Mouse (Mus musculus) lung, embryonic 14.5 days (tissue): ENCODE data around the gene Higd1c. TPM values are rescaled to one million over a fixed set of nuclear protein-coding genes. Genes with fewer than 3 reads are reported as not detected.
A peak's percentile ranks its signal among the peaks of the same experiment; 100 is the strongest.
"Not testable (repeated sequence)": the region's sequence is repeated elsewhere in the genome, so short reads cannot be mapped to it uniquely, and the experiment has no call there.

ENCODE experiments used
- ATAC-seq: fragments of 200-750 bp; cut with Nextera tagmentation; 2 replicates; pipeline ENCODE4 v1.8.0; 2017; ENCODE audit warnings: mild to moderate bottlenecking, moderate TSS enrichment, moderate library complexity; ENCODE audit not compliant: insufficient read depth
- DNase-seq: peaks from one replicate; pipeline ENCODE4 v3.0.0-alpha.2; 2015
- H3K27ac ChIP-seq: fragments of 300-500 bp; sonication (generic); 2 replicates; pipeline ENCODE4 v1.5.1; 2014; ENCODE audit warnings: low read depth, mild to moderate bottlenecking, moderate library complexity
- H3K27me3 ChIP-seq: fragments of 300-500 bp; sonication (generic); 2 replicates; pipeline ENCODE4 v1.6.1; 2014; ENCODE audit warnings: low read length, control low read depth; ENCODE audit not compliant: insufficient read depth
- H3K36me3 ChIP-seq: fragments of 300-500 bp; sonication (generic); 2 replicates; pipeline ENCODE4 v1.6.1; 2014; ENCODE audit warnings: control low read depth; ENCODE audit not compliant: insufficient read depth
- H3K4me1 ChIP-seq: fragments of 300-500 bp; sonication (generic); 2 replicates; pipeline ENCODE4 v1.6.1; 2014; ENCODE audit warnings: antibody characterized with exemption, control low read depth; ENCODE audit not compliant: insufficient read depth
- H3K4me2 ChIP-seq: fragments of 300-500 bp; sonication (generic); 2 replicates; pipeline ENCODE4 v1.6.1; 2014; ENCODE audit warnings: mild to moderate bottlenecking
- H3K4me3 ChIP-seq: fragments of 300-500 bp; sonication (generic); 2 replicates; pipeline ENCODE4 v1.5.1; 2014; ENCODE audit warnings: low read depth, low read length
- H3K9ac ChIP-seq: fragments of 300-500 bp; sonication (generic); 2 replicates; pipeline ENCODE4 v1.6.1; 2014
- H3K9me3 ChIP-seq: fragments of 300-500 bp; sonication (generic); 2 replicates; pipeline ENCODE4 v1.6.1; 2016; ENCODE audit warnings: low read depth, low read length, control low read depth
- CTCF ChIP-seq: IDR thresholded peaks from 2 replicates; pipeline ENCODE4 v1.5.1; 2016; ENCODE audit warnings: antibody characterized with exemption, low read depth
- WGBS: fragments of 180-500 bp; shearing (Covaris S2); extraction: QIAGEN DNeasy Blood & Tissue Kit; methylation state at CpG from one replicate; pipeline ENCODE4 v1.1.7; 2014; 5-methylcytosine and 5-hydroxymethylcytosine counted together
- polyA plus RNA-seq: library from polyadenylated mRNA; unstranded; fragments of >200 nt; fragmentation: Nextera tagmentation; extraction: Ambion mirVana; gene quantifications from 2 replicates; pipeline ENCODE4 v1.2.1, GENCODE M21; 2014

The Higd1c gene
- polyA plus RNA-seq, 1 experiment from 2014 or later, result not detected

DNA sequence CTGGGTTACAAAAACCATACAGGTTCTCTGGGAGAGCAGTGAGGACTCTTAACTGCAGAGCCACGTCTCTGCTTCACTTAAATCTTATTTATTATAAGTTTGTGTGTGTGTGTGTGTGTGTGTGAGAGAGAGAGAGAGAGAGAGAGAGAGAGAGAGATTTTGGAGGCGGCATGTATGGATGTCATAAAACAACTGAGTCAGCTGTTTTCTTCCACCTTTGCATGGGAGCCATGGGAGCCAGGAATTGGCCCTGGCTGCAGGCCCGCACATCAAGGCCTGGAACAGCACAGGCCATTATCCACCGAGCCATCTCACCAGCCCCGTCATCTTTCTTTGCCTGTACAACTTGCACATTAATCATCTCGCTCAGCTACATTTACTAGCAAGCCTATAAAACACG lies 2.8 kb downstream of the Higd1c start:
- H3K27ac ChIP-seq, result no peak overlapping the region
- H3K4me2 ChIP-seq, result no peak overlapping the region
- no peak for ATAC-seq
- H3K27me3 ChIP-seq, result no peaks in the 10 kb centered on the region
- 58% methylated on average over 7 of the region's 7 CpGs for WGBS
- H3K9me3 ChIP-seq, result no peaks in the 10 kb centered on the region
- no peaks in the 10 kb centered on the region for H3K36me3 ChIP-seq
- DNase-seq, result no peak
- no peak for TF ChIP-seq CTCF
- H3K9ac ChIP-seq, result no peak overlapping the region
- H3K4me3 ChIP-seq, result no peak overlapping the region
- H3K4me1 ChIP-seq, result no peaks in the 10 kb centered on the region

DNA sequence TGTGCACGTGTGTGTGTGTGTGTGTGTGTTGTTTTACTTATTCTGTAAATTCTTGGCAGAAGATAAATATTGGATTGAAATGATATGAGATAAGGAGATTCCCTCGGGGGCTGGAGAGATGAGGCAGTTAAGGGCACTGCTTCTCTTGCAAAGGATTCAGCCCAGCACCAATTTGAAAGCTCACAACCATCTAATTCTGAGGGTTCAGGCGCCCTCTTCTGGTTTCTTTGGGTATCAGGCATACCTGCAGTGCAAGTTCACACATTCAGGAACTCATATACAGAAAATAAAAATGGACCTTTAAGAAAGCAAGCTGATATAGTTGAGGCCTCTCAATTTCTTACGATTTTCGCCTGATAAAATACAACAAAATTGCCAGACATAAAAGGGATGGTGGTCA lies 10.7 kb downstream of the Higd1c start:
- peak; percentile 84 for DNase-seq
- TF ChIP-seq CTCF, result peak; percentile 65

DNA sequence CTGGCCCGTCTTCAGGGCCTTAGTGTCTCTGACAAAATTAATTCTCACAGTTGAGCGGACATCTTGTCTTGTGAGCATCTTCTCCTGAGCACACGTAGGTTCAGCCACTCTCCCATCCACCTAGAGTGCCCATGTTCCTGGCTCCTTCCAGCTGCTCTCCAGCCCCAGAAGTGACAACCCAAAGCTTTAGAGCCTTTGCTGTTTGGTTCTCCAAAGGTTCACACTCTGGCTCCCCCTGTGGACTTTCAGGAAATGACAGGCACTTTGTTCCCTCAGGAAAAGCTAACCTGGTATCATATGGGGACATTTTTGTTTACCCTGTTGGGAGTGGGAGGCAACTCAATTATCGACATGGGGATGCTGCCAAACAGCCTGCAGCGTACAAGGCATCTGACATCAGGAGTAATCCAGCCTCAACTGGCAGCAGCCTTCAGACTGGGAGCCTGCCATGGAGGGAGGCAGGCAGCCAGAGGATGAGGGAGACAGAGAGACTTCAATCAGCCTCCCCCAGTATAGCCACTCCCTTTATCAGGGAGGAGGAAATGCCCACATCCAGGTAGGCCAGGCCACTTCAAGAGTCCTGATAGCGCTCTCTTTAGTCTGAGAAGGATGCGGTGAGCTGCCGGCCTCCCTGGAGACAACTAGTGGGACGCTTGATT lies 13.6 kb downstream of the Higd1c start:
- H3K9ac ChIP-seq, H3K4me3 ChIP-seq, H3K4me1 ChIP-seq, H3K4me2 ChIP-seq, H3K27ac ChIP-seq, H3K36me3 ChIP-seq, DNase-seq, H3K27me3 ChIP-seq, H3K9me3 ChIP-seq: not testable (repeated sequence)
- 26% methylated on average over 3 of the region's 9 CpGs for WGBS
- peak; percentile 49; the same call in 1 of the 2 replicates for ATAC-seq
- TF ChIP-seq CTCF, result 0 out of 2 replicates have a peak, but pooled peaks have one; percentile 2

More for the DNA sequence above, 10.7 kb downstream of the Higd1c start:
- H3K4me3 ChIP-seq, result no peak overlapping the region
- no peak for ATAC-seq
- no peak overlapping the region for H3K4me2 ChIP-seq
- H3K36me3 ChIP-seq, result no peaks in the 10 kb centered on the region
- H3K27ac ChIP-seq, result no peak overlapping the region
- H3K9ac ChIP-seq, result no peak overlapping the region
- no peaks in the 10 kb centered on the region for H3K27me3 ChIP-seq
- no peaks in the 10 kb centered on the region for H3K4me1 ChIP-seq
- no peaks in the 10 kb centered on the region for H3K9me3 ChIP-seq
- 28% methylated on average over 5 of the region's 5 CpGs for WGBS

DNA sequence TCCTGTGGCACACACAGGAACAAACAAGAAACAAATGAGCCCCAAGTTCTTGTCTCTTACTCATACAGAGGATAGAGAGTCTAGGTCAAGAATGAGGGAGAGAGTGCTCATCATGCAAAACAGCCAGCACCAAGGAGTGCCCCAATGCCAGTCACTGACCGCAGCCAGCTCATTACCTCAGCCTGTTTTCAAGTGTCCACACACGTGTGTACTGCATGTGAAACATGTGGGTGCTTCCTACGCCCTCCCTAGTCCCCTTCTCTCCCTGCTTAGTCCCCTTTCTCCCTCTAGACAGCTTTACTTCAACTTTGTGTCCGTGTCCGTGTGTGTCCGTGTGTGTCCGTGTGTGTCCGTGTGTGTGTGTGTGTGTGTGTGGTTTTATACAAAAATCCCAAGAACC lies 15.3 kb downstream of the Higd1c start:
- Histone ChIP-seq H3K9me3 (no peaks in the 10 kb centered on the region), H3K4me1 (no peaks in the 10 kb centered on the region), H3K9ac (no peak overlapping the region), H3K4me2 (no peak overlapping the region), H3K36me3 (no peaks in the 10 kb centered on the region), H3K27me3 (no peaks in the 10 kb centered on the region), H3K27ac (no peak overlapping the region), H3K4me3 (no peak overlapping the region)
- no peak for ATAC-seq
- DNase-seq, result no peak
- 68% methylated on average over 8 of the region's 8 CpGs for WGBS
- no peak for TF ChIP-seq CTCF

DNA sequence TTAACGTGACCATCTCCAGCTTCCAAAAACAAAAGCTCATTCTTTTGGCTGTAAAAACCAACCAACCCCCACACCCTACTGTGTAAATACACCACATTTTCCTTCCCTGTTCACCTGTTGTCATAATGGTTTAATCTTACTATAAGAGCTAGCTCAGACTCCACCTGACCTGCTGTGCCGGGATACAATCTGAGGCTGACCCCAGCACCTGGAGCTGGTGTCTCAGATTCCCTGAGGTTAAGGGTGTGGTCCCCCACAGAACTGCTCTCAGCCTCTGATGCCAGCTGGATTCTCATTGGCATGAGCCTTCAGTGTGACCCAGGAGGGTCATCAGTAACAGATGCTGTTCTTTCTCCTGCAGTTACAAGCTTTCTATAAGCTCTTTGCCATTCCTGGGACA lies 15.8 kb downstream of the Higd1c start:
- H3K27ac ChIP-seq, result no peak overlapping the region
- no peak overlapping the region for H3K4me2 ChIP-seq
- no peaks in the 10 kb centered on the region for H3K27me3 ChIP-seq
- WGBS, result 52% methylated on average over 2 of the region's 2 CpGs
- no peaks in the 10 kb centered on the region for H3K9me3 ChIP-seq
- H3K4me3 ChIP-seq, result no peak overlapping the region
- DNase-seq (no peak), ATAC-seq (no peak)
- no peaks in the 10 kb centered on the region for H3K4me1 ChIP-seq
- no peak overlapping the region for H3K9ac ChIP-seq
- TF ChIP-seq CTCF, result no peak
- no peaks in the 10 kb centered on the region for H3K36me3 ChIP-seq

DNA sequence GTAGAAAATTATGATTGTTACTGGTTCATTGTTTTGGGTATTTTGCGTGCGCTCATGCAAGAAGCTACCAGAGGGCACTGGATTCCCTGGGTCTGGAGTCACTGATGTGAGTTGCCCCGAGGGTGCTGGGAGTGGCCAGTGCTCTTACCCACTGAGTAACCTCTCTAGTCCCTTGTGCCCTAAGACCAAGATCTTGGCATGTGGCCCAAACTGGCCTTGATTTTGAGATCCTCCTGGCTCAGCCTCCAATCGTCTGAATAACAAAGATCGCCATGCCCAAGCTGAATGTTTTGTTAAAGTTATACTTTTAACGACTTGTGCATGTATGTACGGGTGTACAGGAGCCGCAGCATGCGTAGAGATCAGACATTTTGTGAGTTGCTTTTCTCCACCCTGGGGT lies 21.4 kb downstream of the Higd1c start:
- ATAC-seq, result no peak
- Histone ChIP-seq H3K27ac (no peak overlapping the region), H3K9ac (no peak overlapping the region), H3K27me3 (no peaks in the 10 kb centered on the region), H3K36me3 (no peaks in the 10 kb centered on the region), H3K4me1 (no peaks in the 10 kb centered on the region), H3K4me2 (no peak overlapping the region), H3K4me3 (no peak overlapping the region), H3K9me3 (0 out of 2 replicates have a peak, but pooled peaks cover 3% of the 10 kb centered on the region)
- DNase-seq, result no peak
- TF ChIP-seq CTCF, result no peak
- 89% methylated on average over 9 of the region's 9 CpGs for WGBS

DNA sequence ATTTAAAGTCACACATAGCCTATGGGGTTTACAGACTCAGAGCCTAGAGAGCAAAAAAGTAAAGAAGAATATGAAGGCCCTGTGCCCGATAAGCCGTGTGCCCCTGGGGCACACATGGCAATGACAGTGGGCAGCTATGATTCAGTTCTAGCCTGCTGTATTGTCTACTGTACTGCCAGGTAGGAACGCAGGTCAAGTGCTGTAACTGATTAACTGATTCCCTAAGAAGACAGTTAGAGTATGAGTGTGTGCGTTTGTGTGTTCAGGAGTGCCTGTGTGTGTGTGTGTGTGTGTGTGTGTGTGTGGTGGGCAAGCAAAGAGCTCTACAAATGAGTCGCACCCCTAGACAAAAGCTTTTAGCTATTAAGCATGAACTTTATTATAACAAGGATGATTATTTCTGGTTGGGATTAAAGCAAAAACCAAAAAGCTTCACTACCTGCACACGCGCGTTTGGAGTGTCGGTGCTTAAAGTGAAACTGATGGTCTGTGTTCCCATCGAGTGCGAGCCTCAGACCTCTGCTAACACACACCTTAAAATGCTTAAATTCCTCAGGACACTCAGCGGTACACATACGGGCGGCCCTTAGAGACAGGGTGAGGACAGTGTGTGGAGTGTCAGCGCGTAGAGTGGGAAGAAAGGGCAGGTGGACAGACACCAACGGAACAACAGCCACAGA lies 23.3 kb downstream of the Higd1c start:
- WGBS, result 67% methylated on average over 17 of the region's 17 CpGs
- peak; percentile 34 for DNase-seq
- no peak for TF ChIP-seq CTCF
- no peaks in the 10 kb centered on the region for H3K4me1 ChIP-seq
- no peak for ATAC-seq
- H3K4me2 ChIP-seq, result peak overlapping the region; percentile 40; the same call in 1 of the 2 replicates
- no peak overlapping the region for H3K9ac ChIP-seq
- H3K9me3 ChIP-seq, result 0 out of 2 replicates have a peak, but pooled peaks cover 3% of the 10 kb centered on the region
- peak overlapping the region; percentile 40; the same call in 1 of the 2 replicates for H3K27ac ChIP-seq
- no peak overlapping the region for H3K4me3 ChIP-seq
- no peaks in the 10 kb centered on the region for H3K36me3 ChIP-seq
- H3K27me3 ChIP-seq, result no peaks in the 10 kb centered on the region
